Mouse (Mus musculus): Measurements from ENCODE around the gene Prkcg. TPM values are rescaled to one million over a fixed set of nuclear protein-coding genes. Genes with fewer than 3 reads are reported as not detected.
"Not testable (repeated sequence)": the region's sequence is repeated elsewhere in the genome, so short reads cannot be mapped to it uniquely, and the experiment has no call there.

The Prkcg gene
- total RNA-seq, 1 experiment from 2014 or later: not detected

- no peak for ATAC-seq (replicated peaks in 1 of 2; ENCODE audit: insufficient read depth in 1 of 2, low FRiP score in 2 of 2, low TSS enrichment in 1 of 2, low read depth in 1 of 2, poor library complexity in 2 of 2, severe bottlenecking in 2 of 2)
Measured at GRCm38 (mm10) chr7:3284604-3285003, 4.4 kb upstream of the Prkcg start.

GRCm38 (mm10) chr7:3286036-3286435 is 2.9 kb upstream of the Prkcg start:
- ATAC-seq (replicated peaks in 1 of 2; ENCODE audit: insufficient read depth in 1 of 2, low FRiP score in 2 of 2, low TSS enrichment in 1 of 2, low read depth in 1 of 2, poor library complexity in 2 of 2, severe bottlenecking in 2 of 2): 0 out of 4 replicates have a peak, but pooled peaks of 1 of the 2 experiments have one; percentile 22

- ATAC-seq (replicated peaks in 1 of 2; ENCODE audit: insufficient read depth in 1 of 2, low FRiP score in 2 of 2, low TSS enrichment in 1 of 2, low read depth in 1 of 2, poor library complexity in 2 of 2, severe bottlenecking in 2 of 2): no peak
Measured at GRCm38 (mm10) chr7:3287186-3287585, 1.8 kb upstream of the Prkcg start.

GRCm38 (mm10) chr7:3290257-3291033 is 1.5 kb downstream of the Prkcg start:
- ATAC-seq (replicated peaks in 1 of 2; ENCODE audit: insufficient read depth in 1 of 2, low FRiP score in 2 of 2, low TSS enrichment in 1 of 2, low read depth in 1 of 2, poor library complexity in 2 of 2, severe bottlenecking in 2 of 2): peak; percentile 80 to 83

GRCm38 (mm10) chr7:3291197-3291596 is 2.2 kb downstream of the Prkcg start:
- no peak for ATAC-seq (replicated peaks in 1 of 2; ENCODE audit: insufficient read depth in 1 of 2, low FRiP score in 2 of 2, low TSS enrichment in 1 of 2, low read depth in 1 of 2, poor library complexity in 2 of 2, severe bottlenecking in 2 of 2)

- ATAC-seq (replicated peaks in 1 of 2; ENCODE audit: insufficient read depth in 1 of 2, low FRiP score in 2 of 2, low TSS enrichment in 1 of 2, low read depth in 1 of 2, poor library complexity in 2 of 2, severe bottlenecking in 2 of 2): no peak
Measured at GRCm38 (mm10) chr7:3291764-3292163, 2.8 kb downstream of the Prkcg start.

GRCm38 (mm10) chr7:3292271-3292670 is 3.3 kb downstream of the Prkcg start:
- ATAC-seq (replicated peaks in 1 of 2; ENCODE audit: insufficient read depth in 1 of 2, low FRiP score in 2 of 2, low TSS enrichment in 1 of 2, low read depth in 1 of 2, poor library complexity in 2 of 2, severe bottlenecking in 2 of 2): not testable (repeated sequence)

GRCm38 (mm10) chr7:3292791-3293190 is 3.8 kb downstream of the Prkcg start:
- peak; percentile 50 to 58 for ATAC-seq (replicated peaks in 1 of 2; ENCODE audit: insufficient read depth in 1 of 2, low FRiP score in 2 of 2, low TSS enrichment in 1 of 2, low read depth in 1 of 2, poor library complexity in 2 of 2, severe bottlenecking in 2 of 2)

GRCm38 (mm10) chr7:3294794-3295193 is 5.8 kb downstream of the Prkcg start:
- ATAC-seq (replicated peaks in 1 of 2; ENCODE audit: insufficient read depth in 1 of 2, low FRiP score in 2 of 2, low TSS enrichment in 1 of 2, low read depth in 1 of 2, poor library complexity in 2 of 2, severe bottlenecking in 2 of 2): no peak

GRCm38 (mm10) chr7:3295321-3296110 is 6.5 kb downstream of the Prkcg start:
- ATAC-seq (replicated peaks in 1 of 2; ENCODE audit: insufficient read depth in 1 of 2, low FRiP score in 2 of 2, low TSS enrichment in 1 of 2, low read depth in 1 of 2, poor library complexity in 2 of 2, severe bottlenecking in 2 of 2): peak; percentile 75 to 76

GRCm38 (mm10) chr7:3296711-3297110 is 7.7 kb downstream of the Prkcg start:
- no peak for ATAC-seq (replicated peaks in 1 of 2; ENCODE audit: insufficient read depth in 1 of 2, low FRiP score in 2 of 2, low TSS enrichment in 1 of 2, low read depth in 1 of 2, poor library complexity in 2 of 2, severe bottlenecking in 2 of 2)

- ATAC-seq (replicated peaks in 1 of 2; ENCODE audit: insufficient read depth in 1 of 2, low FRiP score in 2 of 2, low TSS enrichment in 1 of 2, low read depth in 1 of 2, poor library complexity in 2 of 2, severe bottlenecking in 2 of 2): no peak
Measured at GRCm38 (mm10) chr7:3299941-3300617, 11.1 kb downstream of the Prkcg start.

- no peak for ATAC-seq (replicated peaks in 1 of 2; ENCODE audit: insufficient read depth in 1 of 2, low FRiP score in 2 of 2, low TSS enrichment in 1 of 2, low read depth in 1 of 2, poor library complexity in 2 of 2, severe bottlenecking in 2 of 2)
Measured at GRCm38 (mm10) chr7:3300891-3301627, 12.1 kb downstream of the Prkcg start.

- ATAC-seq (replicated peaks in 1 of 2; ENCODE audit: insufficient read depth in 1 of 2, low FRiP score in 2 of 2, low TSS enrichment in 1 of 2, low read depth in 1 of 2, poor library complexity in 2 of 2, severe bottlenecking in 2 of 2): no peak
Measured at GRCm38 (mm10) chr7:3301628-3302555, 12.9 kb downstream of the Prkcg start.

- 0 out of 4 replicates have a peak, but pooled peaks of 1 of the 2 experiments have one; percentile 8 for ATAC-seq (replicated peaks in 1 of 2; ENCODE audit: insufficient read depth in 1 of 2, low FRiP score in 2 of 2, low TSS enrichment in 1 of 2, low read depth in 1 of 2, poor library complexity in 2 of 2, severe bottlenecking in 2 of 2)
Measured at GRCm38 (mm10) chr7:3302556-3303275, 13.7 kb downstream of the Prkcg start.
